22 mouse cellular contexts compared by ENCODE assay signal in the genomic region with DNA sequence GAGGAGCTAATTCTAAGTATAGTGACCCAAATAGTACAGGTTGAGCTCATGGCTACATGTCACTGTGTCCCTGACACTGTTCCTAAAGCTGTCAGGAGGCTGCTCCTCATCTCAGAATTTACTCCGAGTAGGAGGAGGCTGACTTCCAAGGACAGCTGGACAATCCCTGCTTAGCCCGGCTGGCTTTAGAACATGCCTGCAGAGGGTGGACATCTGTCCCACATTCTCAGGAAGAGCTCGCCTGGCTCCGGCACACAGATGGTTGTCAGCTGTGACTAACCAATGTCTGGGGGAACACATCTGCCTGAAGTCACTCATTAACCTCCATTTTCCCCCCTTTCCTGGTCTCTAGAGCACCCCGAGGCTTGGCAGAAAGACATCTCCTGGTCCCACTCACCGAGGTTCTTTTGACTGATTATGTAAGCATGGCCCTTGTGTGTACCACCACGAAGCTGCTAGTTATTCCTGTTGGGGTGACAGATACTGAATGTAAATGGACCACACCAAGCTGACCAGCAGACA.
A peak's percentile ranks its signal among the peaks of the same experiment; 100 is the strongest.
DNase-seq lines count a peak whose midpoint lies in the region; ATAC-seq and TF ChIP-seq lines count a peak whose summit lies in the region.
"Had no signal": no experiment of that assay in that cellular context is flagged by ENCODE, and none has a peak within 500 bp of the region (broad histone marks: within the 10 kb centered on the region; RNA-seq: fewer than 3 reads in every experiment).

No protein-coding gene starts in this region.

- ATAC-seq in limb, embryonic 13.5 days (ENCODE audit: low FRiP score, low read depth): no peak
- 0 out of 2 replicates have a peak, but pooled peaks have one; percentile 47 for ATAC-seq in embryonic facial prominence, embryonic 15.5 days (ENCODE audit: insufficient number of reproducible peaks, low FRiP score, low TSS enrichment, low read depth)
- ATAC-seq in intestine, postnatal 0 days: no peak
- ATAC-seq: forebrain, embryonic 13.5 days; intestine, embryonic 15.5 days; midbrain, embryonic 16.5 days had no signal

- H3K79me2 ChIP-seq in heart, adult 2 months (replicated peaks; ENCODE audit: control insufficient read depth, insufficient read depth, low read length): no peaks in the 10 kb centered on the region

- peak overlapping the region; percentile 40 for H3K27ac ChIP-seq in heart, adult 2 months
- H3K27ac ChIP-seq in limb, embryonic 13.5 days: peak overlapping the region; percentile 52; the same call in 1 of the 2 replicates
- H3K27ac ChIP-seq in limb, embryonic 10.5 days: no peak overlapping the region; the same call in 1 of the 2 replicates
- peak overlapping the region; percentile 58; the same call in 1 of the 2 replicates for H3K27ac ChIP-seq in embryonic facial prominence, embryonic 15.5 days (replicated peaks)
- no peak overlapping the region for H3K27ac ChIP-seq in thymus, adult 2 months (ENCODE audit: control insufficient read depth, insufficient read depth, low read length)
- H3K27ac ChIP-seq in intestine, postnatal 0 days (ENCODE audit: low read depth, low read length): no peak overlapping the region
- H3K27ac ChIP-seq: forebrain, embryonic 13.5 days; hindbrain, embryonic 13.5 days; intestine, embryonic 15.5 days; liver, embryonic 13.5 days had no signal

- intact Hi-C loops in heart, adult 2 months (cut with DNase I): loop anchor here (5.0 kb wide), 1 partner anchor 46 kb away; no protein-coding TSS in a partner anchor

- no peak overlapping the region for H3K4me3 ChIP-seq in heart, adult 2 months
- no peak overlapping the region for H3K4me3 ChIP-seq in limb, embryonic 13.5 days
- no peak overlapping the region for H3K4me3 ChIP-seq in limb, embryonic 10.5 days
- no peak overlapping the region for H3K4me3 ChIP-seq in embryonic facial prominence, embryonic 15.5 days (replicated peaks)
- no peak overlapping the region for H3K4me3 ChIP-seq in thymus, adult 2 months (ENCODE audit: control insufficient read depth, insufficient read depth, low read length)
- no peak overlapping the region for H3K4me3 ChIP-seq in intestine, postnatal 0 days (ENCODE audit: low read depth, low read length)
- H3K4me3 ChIP-seq: erythroblast, embryonic 14.5 days; forebrain, embryonic 13.5 days; hindbrain, embryonic 13.5 days; intestine, embryonic 15.5 days; liver, embryonic 13.5 days had no signal

- no peak for TF ChIP-seq EP300 in heart, adult 2 months (IDR thresholded peaks at IDR 0.05; ENCODE audit: insufficient read depth, low read depth, low read length)

- H3K9me3 ChIP-seq in limb, embryonic 13.5 days: no peaks in the 10 kb centered on the region
- H3K9me3 ChIP-seq in limb, embryonic 10.5 days (replicated peaks): no peaks in the 10 kb centered on the region
- no peaks in the 10 kb centered on the region for H3K9me3 ChIP-seq in embryonic facial prominence, embryonic 15.5 days (replicated peaks)
- H3K9me3 ChIP-seq in intestine, postnatal 0 days (ENCODE audit: control insufficient read depth): no peaks in the 10 kb centered on the region
- H3K9me3 ChIP-seq: forebrain, embryonic 13.5 days; hindbrain, embryonic 13.5 days; intestine, embryonic 15.5 days; liver, embryonic 13.5 days had no signal

- WGBS in heart, adult 2 months: 66% methylated on average over 7 of the region's 7 CpGs
- WGBS in limb, embryonic 13.5 days: 63% methylated on average over 7 of the region's 7 CpGs
- 88% methylated on average over 7 of the region's 7 CpGs for WGBS in limb, embryonic 10.5 days
- WGBS in embryonic facial prominence, embryonic 15.5 days: 53% methylated on average over 7 of the region's 7 CpGs
- 91% methylated on average over 7 of the region's 7 CpGs for WGBS in thymus, adult 2 months
- 66% methylated on average over 7 of the region's 7 CpGs for WGBS in intestine, postnatal 0 days

- no peak overlapping the region for H3K4me2 ChIP-seq in limb, embryonic 13.5 days (replicated peaks)
- no peak overlapping the region for H3K4me2 ChIP-seq in embryonic facial prominence, embryonic 15.5 days (replicated peaks)
- no peak overlapping the region for H3K4me2 ChIP-seq in intestine, postnatal 0 days (replicated peaks; ENCODE audit: low read depth)
- H3K4me2 ChIP-seq: forebrain, embryonic 13.5 days; hindbrain, embryonic 13.5 days; intestine, embryonic 15.5 days; liver, embryonic 13.5 days had no signal

- no peaks in the 10 kb centered on the region for H3K27me3 ChIP-seq in heart, adult 2 months (ENCODE audit: control insufficient read depth, insufficient read depth, low read length)
- H3K27me3 ChIP-seq in limb, embryonic 13.5 days: no peaks in the 10 kb centered on the region
- no peaks in the 10 kb centered on the region for H3K27me3 ChIP-seq in limb, embryonic 10.5 days (ENCODE audit: low read depth, poor library complexity, severe bottlenecking)
- H3K27me3 ChIP-seq in embryonic facial prominence, embryonic 15.5 days: no peaks in the 10 kb centered on the region
- H3K27me3 ChIP-seq in thymus, adult 2 months (ENCODE audit: control insufficient read depth, insufficient read depth, low read length): no peaks in the 10 kb centered on the region
- H3K27me3 ChIP-seq in intestine, postnatal 0 days (replicated peaks; ENCODE audit: control insufficient read depth, insufficient read depth, low read length): no peaks in the 10 kb centered on the region
- H3K27me3 ChIP-seq: forebrain, embryonic 13.5 days; hindbrain, embryonic 13.5 days; intestine, embryonic 15.5 days; liver, embryonic 13.5 days had no signal

- TF ChIP-seq CTCF in heart, adult 2 months (IDR thresholded peaks at IDR 0.05): no peak
- no peak for TF ChIP-seq CTCF in thymus, adult 2 months (IDR thresholded peaks at IDR 0.05; ENCODE audit: borderline replicate concordance, control insufficient read depth, extremely low read depth, insufficient read depth, low read length, poor library complexity)
- TF ChIP-seq CTCF in intestine, postnatal 0 days (IDR thresholded peaks at IDR 0.05; ENCODE audit: low read depth): no peak

- TF ChIP-seq POLR2A in heart, adult 2 months (IDR thresholded peaks at IDR 0.05; ENCODE audit: insufficient read depth, low read depth, low read length): no peak
- no peak for TF ChIP-seq POLR2A in thymus, adult 2 months (IDR thresholded peaks at IDR 0.05; ENCODE audit: control insufficient read depth, extremely low read depth, insufficient read depth, low read length, poor library complexity)

- peaks cover 6% of the 10 kb centered on the region for H3K4me1 ChIP-seq in heart, adult 2 months (ENCODE audit: control insufficient read depth, insufficient read depth, low read length)
- peaks cover 40% of the 10 kb centered on the region for H3K4me1 ChIP-seq in limb, embryonic 13.5 days
- peaks cover 37% of the 10 kb centered on the region for H3K4me1 ChIP-seq in limb, embryonic 10.5 days
- peaks cover 19% of the 10 kb centered on the region for H3K4me1 ChIP-seq in embryonic facial prominence, embryonic 15.5 days
- H3K4me1 ChIP-seq in thymus, adult 2 months (replicated peaks; ENCODE audit: control insufficient read depth, insufficient read depth, low read length): no peaks in the 10 kb centered on the region
- H3K4me1 ChIP-seq in intestine, postnatal 0 days (replicated peaks; ENCODE audit: control insufficient read depth, insufficient read depth, low read length): no peaks in the 10 kb centered on the region
- H3K4me1 ChIP-seq: forebrain, embryonic 13.5 days; intestine, embryonic 15.5 days had no signal

- DNase-seq in heart, adult 2 months: peak in 1 of 2 experiments; percentile 40
- no peak for DNase-seq in heart, adult 8-10 months (ENCODE audit: low spot score)
- DNase-seq in limb, embryonic 10.5 days (ENCODE audit: low spot score): no peak
- DNase-seq in mesoderm, embryonic 11.5 days (ENCODE audit: low read depth, low spot score): peak; percentile 24
- no peak for DNase-seq in thymus, adult 2 months
- DNase-seq: adrenal gland, postnatal 36 days; B cell, adult 2 months; cerebellum, adult 2 months; cerebellum, postnatal 36 days; gastrocnemius, postnatal 36 days; kidney, postnatal 25 days; left cerebral cortex, postnatal 4 days; liver, embryonic 13.5 days; thymus, postnatal 4 days had no signal

- no peaks in the 10 kb centered on the region for H3K36me3 ChIP-seq in heart, adult 2 months (ENCODE audit: control insufficient read depth, insufficient read depth, low read length)
- H3K36me3 ChIP-seq in limb, embryonic 13.5 days: peaks cover 64% of the 10 kb centered on the region
- peaks cover 61% of the 10 kb centered on the region for H3K36me3 ChIP-seq in limb, embryonic 10.5 days
- peaks cover 15% of the 10 kb centered on the region for H3K36me3 ChIP-seq in embryonic facial prominence, embryonic 15.5 days
- H3K36me3 ChIP-seq in thymus, adult 2 months (ENCODE audit: control insufficient read depth, insufficient read depth, low read length): no peaks in the 10 kb centered on the region
- peaks cover 52% of the 10 kb centered on the region for H3K36me3 ChIP-seq in intestine, postnatal 0 days (ENCODE audit: control insufficient read depth, insufficient read depth)

- H3K9ac ChIP-seq in heart, adult 2 months (ENCODE audit: low read depth, low read length): no peak overlapping the region
- H3K9ac ChIP-seq in limb, embryonic 13.5 days: no peak overlapping the region
- no peak overlapping the region for H3K9ac ChIP-seq in embryonic facial prominence, embryonic 15.5 days
- no peak overlapping the region for H3K9ac ChIP-seq in intestine, postnatal 0 days (ENCODE audit: low read depth, low read length)
- H3K9ac ChIP-seq: forebrain, embryonic 13.5 days; hindbrain, embryonic 13.5 days; intestine, embryonic 15.5 days; liver, embryonic 13.5 days had no signal

Comparison
In these comparisons a context has a peak if more than half of its experiments do, and no peak if none do; other contexts are left out.
1. H3K27ac ChIP-seq: peak in heart, adult 2 months (single experiment), limb, embryonic 13.5 days (single experiment) and embryonic facial prominence, embryonic 15.5 days (single experiment); none in limb, embryonic 10.5 days (single experiment), thymus, adult 2 months (single experiment) and intestine, postnatal 0 days (single experiment).